Mouse (Mus musculus): Measurements from ENCODE around the gene Uncx. TPM values are rescaled to one million over a fixed set of nuclear protein-coding genes. Genes with fewer than 3 reads are reported as not detected.
A peak's percentile ranks its signal among the peaks of the same experiment; 100 is the strongest.

Gene Uncx
- not detected for total RNA-seq (2021)

DNA sequence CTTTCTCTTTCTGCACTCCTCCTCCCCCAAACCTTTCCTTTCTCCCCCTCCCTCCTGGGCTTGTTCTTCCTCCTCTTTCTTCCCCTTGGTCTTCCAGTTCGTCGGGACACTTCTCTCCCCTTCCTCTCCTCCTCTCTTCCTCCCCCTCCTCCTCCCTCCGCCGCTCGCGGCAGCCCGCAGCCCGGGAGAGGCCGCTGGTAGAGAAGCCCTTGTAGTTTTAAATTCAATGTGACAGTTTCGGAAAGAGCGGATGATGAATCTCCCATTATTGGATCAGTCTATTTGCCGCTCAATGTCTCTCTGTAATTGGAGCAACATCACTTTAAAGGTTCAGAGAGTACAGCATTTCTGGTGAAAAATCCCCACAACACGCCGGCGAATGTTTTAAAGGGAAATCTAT is at the start of gene Uncx:
Gene Uncx (plus strand): TSS at position 281 of the 400 bp plus-strand sequence.
- no peak for DNase-seq (ENCODE audit: extremely low spot score in 1 of 2, low spot score in 1 of 2)

DNA sequence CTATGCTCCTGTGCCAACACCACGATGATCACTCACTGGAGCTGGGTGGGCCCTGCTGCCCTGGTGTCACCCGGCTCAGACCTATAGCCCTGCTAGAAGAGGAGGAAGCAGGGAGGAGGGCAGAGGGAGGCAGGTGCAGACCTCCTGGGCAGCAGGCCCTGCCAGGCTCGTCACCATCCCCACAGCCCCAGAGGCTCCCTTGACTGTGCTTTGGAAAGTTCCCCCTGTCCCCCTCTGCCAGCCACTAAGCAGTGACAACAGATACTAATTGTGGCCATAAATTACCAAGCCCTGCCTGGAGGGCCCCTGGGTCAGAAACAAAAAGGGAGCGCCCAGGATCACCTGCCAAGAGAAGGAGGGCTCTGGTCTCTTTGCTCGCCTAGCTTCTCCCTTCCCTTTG is 49.6 kb upstream of the Uncx start:
- no peak for DNase-seq (ENCODE audit: extremely low spot score in 1 of 2, low spot score in 1 of 2)

DNA sequence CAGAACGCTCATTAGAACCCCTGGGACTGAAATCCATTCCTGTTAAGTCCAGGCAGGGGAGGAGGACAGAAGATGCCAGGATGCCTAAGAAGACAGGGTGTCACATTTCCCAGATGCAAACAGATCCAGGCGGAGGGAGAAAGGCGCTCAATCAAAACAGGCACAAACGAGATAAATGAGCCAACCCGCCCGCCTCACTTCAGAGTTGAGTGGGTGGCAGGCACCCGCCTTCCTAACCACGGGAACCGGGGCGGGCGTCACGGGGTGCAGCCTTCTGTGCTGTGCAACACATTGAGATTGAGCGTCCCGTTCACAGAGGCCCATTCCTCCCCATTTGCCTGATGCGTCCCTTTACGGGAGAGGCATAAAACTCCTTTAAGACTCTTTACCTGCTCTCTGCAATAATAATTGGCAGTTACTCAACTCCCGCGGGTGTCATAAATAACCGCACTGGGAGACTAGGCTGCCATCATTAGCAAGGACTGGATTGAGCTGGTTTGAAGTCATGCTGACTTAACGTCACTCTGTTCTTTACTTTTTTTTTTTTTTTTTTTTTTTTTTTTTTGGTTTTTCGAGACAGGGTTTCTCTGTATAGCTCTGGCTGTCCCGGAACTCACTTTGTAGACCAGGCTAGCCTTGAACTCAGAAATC is 48.1 kb upstream of the Uncx start:
- peak; percentile 19 to 36 for DNase-seq (ENCODE audit: extremely low spot score in 1 of 2, low spot score in 1 of 2)

DNA sequence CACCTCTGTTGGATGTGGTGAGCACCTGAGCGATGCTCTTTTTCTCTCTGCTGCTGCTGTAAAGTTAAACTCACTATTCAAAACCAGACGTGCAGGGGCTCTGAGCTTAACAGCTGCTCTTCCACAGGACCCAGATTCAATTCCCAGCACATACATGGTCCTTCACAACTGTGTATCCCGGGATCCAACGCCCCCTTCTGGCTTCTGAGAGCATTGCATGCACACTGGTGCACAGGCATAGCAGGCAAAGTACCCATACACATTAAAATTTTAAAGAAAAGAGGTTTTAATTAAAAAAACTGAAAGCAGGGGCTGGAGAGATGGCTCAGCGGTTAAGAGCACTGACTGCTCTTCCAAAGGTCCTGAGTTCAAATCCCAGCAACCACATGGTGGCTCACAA is 46.4 kb upstream of the Uncx start:
- DNase-seq (ENCODE audit: extremely low spot score in 1 of 2, low spot score in 1 of 2), result no peak

DNA sequence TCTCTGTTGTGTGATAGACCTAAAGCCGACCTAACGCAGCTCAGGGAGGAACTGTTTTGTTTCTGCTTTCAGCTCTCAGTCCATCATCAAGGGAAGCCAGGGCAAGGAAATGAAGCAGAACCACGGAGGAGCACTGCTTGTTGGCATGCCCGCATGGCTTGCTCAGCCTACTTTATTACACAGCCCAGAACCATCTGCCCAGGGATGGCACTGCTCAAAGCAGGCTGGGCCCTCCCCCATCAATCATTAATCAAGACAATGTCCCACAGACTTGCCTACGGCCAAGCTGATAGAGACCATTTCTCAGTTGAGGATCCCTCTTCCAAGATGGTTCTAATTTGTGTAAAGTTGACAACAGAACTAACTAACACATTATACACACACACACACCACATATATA is 44.5 kb upstream of the Uncx start:
- DNase-seq (ENCODE audit: extremely low spot score in 1 of 2, low spot score in 1 of 2), result no peak

DNA sequence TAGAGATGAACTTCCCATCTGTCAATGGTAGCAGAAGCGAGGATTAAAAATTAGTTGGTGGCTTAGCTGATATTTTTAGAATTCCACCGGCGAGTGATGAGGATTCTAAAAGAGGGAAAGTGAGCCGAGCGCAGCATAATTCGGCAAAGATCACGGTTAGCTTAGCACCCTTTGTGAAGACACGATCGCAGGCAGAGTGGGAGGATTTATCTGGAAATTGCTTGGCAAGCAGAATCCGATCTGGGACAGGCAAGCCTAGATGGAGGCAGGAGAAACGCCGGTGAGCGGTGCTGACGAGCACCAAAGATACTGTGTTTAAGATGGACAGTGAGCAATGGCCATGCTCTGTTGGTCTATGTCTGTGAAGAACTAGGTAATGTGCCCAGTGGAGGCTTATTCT is 41.0 kb upstream of the Uncx start:
- peak in 1 of 2 experiments; percentile 23 for DNase-seq (ENCODE audit: extremely low spot score in 1 of 2, low spot score in 1 of 2)

DNA sequence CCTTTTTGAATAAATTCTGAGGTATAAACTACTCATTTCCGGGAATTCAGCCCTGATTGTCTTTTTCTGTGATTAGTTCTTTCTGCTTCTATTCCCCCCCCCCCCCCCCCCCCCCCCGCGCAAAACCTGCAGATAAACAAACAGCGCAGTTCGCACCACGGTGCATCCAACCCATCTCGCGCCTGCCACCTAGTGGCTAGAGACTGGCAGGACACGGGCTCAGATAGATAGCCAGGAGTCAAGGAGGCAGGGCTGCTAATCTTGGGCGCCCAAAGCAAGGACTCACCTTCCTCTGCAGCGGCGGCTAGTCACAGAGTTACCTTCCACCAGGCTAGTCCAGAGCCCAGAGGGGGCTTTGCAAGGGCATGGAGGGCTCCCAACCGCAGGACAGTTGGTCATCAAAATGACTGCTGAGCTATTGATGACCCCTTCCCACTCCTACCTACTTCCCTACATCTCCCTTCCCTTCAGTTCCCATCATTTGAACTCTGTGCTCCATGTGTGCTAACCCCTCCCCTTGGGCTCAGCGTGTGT is 38.2 kb upstream of the Uncx start:
- peak; percentile 59 to 89 for DNase-seq (ENCODE audit: extremely low spot score in 1 of 2, low spot score in 1 of 2)

DNA sequence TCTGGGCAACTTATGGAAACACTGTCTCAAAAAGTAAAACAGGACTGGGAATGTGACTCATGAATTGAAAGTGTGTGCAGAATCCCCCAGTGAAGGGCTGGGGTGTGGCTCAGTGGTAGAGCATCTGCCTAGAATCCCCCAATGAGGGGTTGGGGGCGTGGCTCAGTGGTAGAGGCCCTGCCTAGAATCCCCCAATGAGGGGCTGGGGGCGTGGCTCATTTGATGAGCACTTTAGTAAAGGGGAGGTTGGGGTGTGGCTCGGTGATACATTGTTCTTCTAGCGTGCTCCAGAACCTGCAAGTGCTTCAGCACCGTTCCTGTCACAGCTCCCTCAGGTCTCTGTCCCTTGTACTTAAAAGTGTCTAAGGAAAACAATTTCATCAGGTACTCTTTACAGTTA is 37.1 kb upstream of the Uncx start:
- no peak for DNase-seq (ENCODE audit: extremely low spot score in 1 of 2, low spot score in 1 of 2)

DNA sequence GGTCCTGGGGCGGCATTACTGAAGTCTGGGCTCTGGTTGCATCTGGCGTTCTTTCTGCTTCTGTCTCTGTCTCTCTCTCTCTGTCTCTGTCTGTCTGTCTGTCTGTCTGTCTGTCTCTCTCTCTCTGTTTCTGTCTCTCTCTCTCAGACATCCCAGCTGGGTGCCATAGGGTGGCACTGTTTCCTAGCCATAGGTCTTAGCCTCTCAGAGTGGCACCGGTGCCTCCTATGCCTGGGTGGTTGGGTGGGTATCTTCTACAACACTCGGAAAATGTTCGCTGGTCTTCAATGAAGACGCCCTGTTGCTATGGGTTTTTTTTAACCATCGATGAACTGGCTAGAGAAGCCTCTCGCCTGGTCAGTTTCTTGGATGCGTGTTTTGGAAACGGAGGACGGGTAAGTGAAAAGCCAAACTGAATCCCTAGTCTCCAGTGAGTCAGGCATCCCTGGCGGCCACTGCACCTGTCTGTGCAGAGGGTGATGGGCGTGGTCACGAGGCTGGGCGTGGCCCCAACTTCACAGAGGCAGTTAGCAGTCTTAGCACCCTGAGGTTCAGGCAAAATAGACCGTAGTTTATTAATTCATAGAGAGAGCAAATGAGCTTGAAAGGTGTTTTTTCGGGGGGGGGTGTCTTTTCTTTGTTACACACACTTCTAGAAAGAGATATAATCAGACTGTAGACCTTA is 32.5 kb upstream of the Uncx start:
- DNase-seq (ENCODE audit: extremely low spot score in 1 of 2, low spot score in 1 of 2), result no peak

DNA sequence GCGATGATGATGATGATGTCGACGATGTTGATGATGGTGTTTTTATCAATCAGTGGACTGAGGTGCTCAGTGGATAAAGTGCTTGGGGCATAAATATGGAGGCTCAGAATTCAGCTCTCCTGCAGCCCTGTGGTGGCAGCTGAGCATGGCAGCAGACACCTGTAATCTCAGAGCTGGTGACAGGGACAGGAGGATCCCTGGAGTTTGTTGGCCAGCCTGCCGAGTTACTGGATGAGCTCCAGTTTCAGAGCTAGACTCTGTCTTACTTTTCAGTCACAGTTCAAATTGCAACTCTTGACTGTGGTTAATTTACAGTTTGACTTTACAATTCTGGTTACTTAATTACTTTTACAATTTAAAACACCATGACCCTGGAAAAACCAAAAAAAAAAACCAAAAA is 31.1 kb upstream of the Uncx start:
- no peak for DNase-seq (ENCODE audit: extremely low spot score in 1 of 2, low spot score in 1 of 2)

DNA sequence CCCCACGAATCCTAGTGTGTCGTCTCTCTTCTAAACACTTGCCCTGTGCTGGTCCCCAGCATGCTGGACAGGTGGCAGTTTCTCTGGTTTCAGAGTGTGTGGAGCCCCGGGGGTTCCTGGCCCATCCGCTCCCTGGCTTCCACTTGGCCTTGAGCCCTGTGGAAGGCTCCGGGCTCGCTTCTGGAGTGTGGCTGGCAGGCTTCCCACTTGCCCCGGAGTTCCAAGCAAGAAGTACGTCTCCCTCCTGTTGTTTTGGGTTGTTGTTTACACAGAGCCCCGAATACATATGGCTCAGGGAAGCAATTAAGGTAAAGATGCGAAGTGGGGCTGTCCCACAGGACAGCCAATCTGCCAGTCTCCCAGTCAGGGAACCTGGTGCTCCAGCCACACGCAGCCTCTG is 27.0 kb upstream of the Uncx start:
- no peak for DNase-seq (ENCODE audit: extremely low spot score in 1 of 2, low spot score in 1 of 2)

DNA sequence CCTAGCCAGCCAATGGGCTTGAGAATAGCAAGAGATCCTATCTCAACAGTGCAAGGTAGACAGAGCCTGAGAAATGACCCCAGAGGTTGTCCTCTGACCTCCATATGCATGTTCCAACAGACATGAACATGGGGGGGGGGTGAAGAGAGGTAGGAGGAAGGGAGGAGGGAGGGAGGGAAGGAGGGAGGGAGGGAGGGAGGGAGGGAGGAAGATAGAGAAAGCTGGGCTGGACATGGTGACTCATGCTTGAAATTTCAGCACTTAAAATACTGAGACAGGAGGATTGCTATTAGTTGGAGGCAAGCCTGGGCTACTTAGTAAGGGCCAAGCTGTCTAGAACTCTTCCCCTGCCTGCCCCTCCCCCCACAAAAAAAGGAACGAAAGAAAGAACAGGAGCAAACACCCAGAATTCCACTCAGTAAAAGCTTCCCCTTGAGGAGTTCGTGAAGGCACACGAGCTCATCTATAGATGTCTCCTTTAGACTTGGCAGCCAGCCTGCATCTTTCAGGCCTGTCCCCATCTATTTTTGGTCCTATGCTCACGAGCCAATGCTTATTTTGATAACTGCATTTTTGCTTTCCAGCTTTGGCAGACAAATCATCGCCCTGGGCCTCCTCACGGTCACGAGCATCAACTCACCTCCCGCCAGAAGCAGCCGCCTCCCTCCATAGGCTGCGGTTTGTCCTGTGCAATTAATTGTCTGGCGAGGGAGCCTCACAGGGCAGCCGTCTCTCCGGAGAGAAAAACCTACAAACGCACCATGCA is 23.0 kb upstream of the Uncx start:
- DNase-seq (ENCODE audit: extremely low spot score in 1 of 2, low spot score in 1 of 2), result no peak

DNA sequence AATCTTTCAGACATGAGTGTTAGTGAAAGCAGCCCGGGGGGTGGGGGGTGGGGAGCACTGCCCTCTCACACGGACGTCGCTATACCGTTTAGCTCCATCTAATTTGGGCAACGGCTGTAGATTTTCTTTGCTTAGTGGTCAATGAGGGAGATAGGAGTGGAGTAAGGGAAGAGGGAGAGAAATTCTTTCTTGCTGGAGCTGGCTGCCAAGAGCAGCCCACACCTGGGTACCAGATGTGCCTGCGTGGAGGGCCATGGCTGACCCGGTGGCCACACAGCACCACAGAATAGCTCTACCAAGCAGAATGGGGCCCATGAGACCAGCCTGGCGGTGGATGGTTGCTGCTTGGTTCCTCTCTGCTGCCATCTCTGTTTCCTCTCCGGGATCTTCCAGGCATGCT is 21.3 kb upstream of the Uncx start:
- no peak for DNase-seq (ENCODE audit: extremely low spot score in 1 of 2, low spot score in 1 of 2)

DNA sequence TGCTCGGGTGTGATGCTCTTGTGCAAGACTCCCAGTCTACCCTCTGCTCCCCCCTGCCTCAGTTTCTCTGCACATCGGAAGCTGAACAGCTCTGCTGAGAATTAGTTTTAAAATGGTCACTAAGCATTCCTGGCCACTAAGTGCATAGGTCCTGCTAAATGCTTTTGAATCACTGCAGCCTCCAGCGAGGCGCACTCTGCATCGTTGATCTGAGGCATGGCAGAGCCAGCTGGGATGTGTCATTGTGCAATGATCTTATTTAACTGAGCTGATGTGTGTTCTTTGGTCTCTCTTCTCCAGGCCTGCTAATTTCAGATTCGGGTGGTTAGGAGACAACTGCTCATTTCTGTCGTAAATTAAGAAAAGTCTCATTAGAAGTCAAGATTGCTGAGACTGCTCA is 14.4 kb upstream of the Uncx start:
- no peak for DNase-seq (ENCODE audit: extremely low spot score in 1 of 2, low spot score in 1 of 2)

DNA sequence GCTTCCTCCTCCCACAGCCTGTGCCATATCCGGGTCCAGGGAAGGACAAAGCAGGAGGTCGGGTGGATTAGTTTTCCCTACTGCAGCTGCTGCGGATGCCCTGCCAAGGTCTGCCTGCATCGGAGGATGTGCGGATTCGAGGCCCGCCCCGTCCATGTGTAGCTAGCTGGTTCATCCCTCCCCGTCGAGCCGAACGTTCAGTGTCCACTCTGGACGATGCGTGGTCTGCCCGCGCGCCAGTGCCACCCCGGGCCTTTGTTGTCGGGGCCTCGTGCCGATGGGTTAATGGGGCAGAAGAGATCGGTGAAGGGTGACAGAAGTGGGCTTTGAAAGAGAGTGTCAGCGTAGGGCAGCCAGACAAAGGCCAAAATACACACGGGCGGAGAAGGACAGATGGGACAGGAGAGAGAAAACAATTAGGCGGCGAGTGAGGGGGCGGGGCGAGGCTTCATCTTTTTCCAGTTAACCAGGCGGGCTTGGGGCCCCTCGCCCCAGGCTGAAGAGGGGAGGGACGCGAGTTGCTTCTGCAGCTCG is 7.8 kb upstream of the Uncx start:
- no peak for DNase-seq (ENCODE audit: extremely low spot score in 1 of 2, low spot score in 1 of 2)

DNA sequence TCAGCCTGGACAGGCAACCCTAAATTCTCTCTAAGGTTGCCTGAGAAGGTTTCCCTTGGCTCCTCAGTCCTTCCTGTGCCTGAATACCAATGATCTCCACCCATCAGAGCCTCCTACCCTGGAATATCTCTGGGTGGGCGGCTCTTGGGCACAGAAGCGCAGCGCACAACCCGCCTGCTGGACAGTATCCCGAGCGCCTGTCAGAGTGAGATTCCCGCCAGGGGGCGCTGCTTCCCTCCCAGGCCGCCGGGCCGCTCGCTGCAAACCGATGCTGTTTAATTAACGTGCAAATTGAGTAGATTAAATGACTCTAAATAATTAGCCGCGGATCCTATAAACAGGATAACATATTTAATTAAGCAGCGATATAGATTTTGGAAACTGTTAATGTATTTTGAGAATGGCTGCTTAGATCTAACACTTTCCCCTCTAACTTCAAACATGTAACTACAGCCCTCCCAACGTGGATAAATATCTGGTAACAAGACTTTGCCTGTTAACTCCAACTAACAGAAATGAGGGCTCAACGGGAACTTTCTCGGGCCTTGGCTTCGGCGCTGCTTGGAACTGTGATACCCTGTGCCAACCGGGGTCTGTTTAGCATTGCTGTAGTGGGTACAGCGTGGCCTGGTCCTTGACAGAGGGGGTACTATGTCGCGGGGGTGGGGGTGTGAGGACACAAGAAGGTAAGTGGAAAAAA is 6.9 kb upstream of the Uncx start:
- DNase-seq (ENCODE audit: extremely low spot score in 1 of 2, low spot score in 1 of 2), result peak; percentile 67 to 86

DNA sequence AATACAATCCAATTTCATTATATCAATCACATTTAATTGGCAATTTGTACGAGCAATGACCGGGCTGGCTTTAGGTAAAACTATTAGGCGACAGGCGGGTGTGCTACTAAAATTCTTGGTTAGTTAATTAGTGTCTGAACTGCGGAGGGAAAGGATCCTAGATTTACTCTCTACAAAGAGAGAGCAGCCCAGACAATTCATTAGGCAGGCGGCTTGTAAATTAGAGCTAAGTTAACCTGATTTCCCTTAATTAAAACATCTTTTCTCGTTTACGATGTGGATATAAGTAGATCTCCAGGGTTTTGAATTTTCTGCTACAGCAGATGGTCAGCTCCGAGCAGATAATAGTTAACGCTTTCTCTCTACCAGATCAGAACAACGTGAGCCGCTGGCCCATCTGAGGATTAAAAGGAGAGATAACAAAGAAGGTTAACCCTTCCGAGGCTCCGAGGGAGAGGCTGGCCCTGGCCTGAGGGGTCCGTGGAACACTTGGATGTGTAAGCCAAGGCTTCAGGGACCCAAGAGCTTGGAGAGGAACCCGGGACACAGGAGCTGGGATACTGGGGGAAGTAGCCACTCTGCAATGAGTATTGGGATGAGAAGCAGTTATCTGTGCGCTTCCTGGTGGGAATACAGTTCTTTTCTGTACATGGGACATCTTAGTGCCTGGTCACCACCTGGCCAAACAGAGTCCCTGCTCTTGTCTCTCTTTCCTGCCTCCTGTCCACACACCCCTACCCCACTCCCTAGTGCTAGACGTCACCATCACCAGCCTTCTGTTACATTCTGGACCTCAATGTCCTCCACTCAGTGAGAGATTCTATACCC is 6.2 kb upstream of the Uncx start:
- no peak for DNase-seq (ENCODE audit: extremely low spot score in 1 of 2, low spot score in 1 of 2)

DNA sequence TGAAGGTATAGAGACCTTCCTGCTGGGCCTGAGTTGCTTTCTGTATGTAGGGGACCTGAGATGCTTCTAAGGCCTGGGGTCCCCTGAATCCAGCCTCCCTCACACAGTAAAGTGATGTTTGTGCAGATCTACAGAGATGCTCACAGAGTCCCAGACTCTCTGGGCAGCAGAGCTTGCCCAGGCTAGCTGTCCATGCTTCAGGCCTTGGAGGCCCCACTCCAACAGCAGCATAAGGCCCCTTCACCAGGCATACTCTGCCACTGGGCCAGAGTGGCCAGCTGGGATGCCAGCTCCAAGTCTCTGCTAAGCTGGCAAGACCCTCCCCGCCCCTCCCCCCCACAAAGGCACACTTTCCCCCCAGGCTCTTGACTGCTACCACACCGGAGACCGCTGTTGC is 5.6 kb upstream of the Uncx start:
- DNase-seq (ENCODE audit: extremely low spot score in 1 of 2, low spot score in 1 of 2), result no peak

DNA sequence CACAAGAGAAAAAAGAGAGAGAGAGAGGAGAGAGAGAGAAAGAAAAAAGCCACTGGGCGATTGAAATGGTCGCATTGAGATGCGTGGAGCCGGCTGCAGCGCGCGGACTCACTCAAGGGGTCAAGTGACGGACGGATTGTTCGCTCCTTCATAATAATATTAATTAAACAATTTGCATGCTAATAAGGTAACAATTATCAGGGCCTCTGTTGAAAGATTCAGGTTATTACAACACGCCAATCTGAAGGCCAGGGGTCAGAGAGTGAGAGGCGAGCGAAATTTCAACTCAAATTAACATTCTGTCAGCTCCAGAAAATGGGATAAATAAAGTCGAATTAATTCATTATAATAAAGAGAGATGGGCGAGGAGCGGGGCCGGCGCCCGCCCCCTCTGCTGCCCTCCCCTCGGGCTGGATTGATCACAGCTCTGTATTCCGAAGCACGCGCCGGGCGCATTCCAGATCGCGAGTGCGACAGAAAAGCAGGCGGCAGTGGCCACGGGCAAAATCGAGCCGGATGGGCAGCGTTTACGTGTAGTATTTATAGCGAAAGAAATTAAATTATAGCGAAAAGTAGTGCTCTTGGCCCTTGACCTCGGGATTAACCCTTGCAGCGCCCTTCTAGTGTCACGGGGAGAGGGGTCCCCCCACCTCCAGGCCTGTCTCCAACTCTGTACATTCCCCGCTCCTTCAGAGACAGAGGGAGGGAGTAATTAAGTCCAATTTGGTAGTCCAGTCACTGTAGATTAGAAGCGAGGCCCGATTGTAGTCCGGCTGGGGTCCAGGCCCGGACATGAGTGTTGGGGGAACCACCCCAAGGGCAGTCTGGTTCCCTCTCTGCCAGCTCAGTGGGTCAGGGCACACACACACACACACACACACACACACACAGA is 1.9 kb upstream of the Uncx start:
- no peak for DNase-seq (ENCODE audit: extremely low spot score in 1 of 2, low spot score in 1 of 2)
